Mouse (Mus musculus): ENCODE results near the gene Chrnd. TPM values are rescaled to one million over a fixed set of nuclear protein-coding genes. Genes with fewer than 3 reads are reported as not detected.
A peak's percentile ranks its signal among the peaks of the same experiment; 100 is the strongest.

Gene Chrnd
- polyA plus RNA-seq, 2 experiments, result 6.2 to 12.4 TPM

GRCm38 (mm10) chr1:87172316-87172715, 18.1 kb upstream of the Chrnd start:
- Histone ChIP-seq H3K4me3 (replicated peaks; ENCODE audit: low read length) (no peak overlapping the region), H3K4me1 (ENCODE audit: control insufficient read depth, insufficient read depth, low read length) (peaks cover 13% of the 10 kb centered on the region; the same call in 1 of the 2 replicates), H3K27ac (replicated peaks; ENCODE audit: low read depth, low read length) (no peak overlapping the region), H3K36me3 (ENCODE audit: control insufficient read depth, insufficient read depth, low read length) (no peaks in the 10 kb centered on the region), H3K27me3 (ENCODE audit: control insufficient read depth, insufficient read depth, low read length) (peaks cover 29% of the 10 kb centered on the region), H3K9ac (ENCODE audit: low read depth, low read length, severe bottlenecking) (no peak overlapping the region), H3K9me3 (ENCODE audit: control insufficient read depth, low read length) (no peaks in the 10 kb centered on the region), H3K4me2 (replicated peaks; ENCODE audit: low read depth, low read length, severe bottlenecking) (no peak overlapping the region)
- WGBS, result 33% methylated on average over 9 of the region's 9 CpGs
- ATAC-seq (ENCODE audit: low FRiP score, low read depth) (no peak), DNase-seq (ENCODE audit: low spot score) (no peak)
- TF ChIP-seq POLR2A (IDR thresholded peaks at IDR 0.05; ENCODE audit: borderline replicate concordance, extremely low read depth, insufficient read depth, insufficient read length), result no peak

GRCm38 (mm10) chr1:87174006-87174955, 16.1 kb upstream of the Chrnd start:
- 21% methylated on average over 28 of the region's 28 CpGs for WGBS
- TF ChIP-seq POLR2A (IDR thresholded peaks at IDR 0.05; ENCODE audit: borderline replicate concordance, extremely low read depth, insufficient read depth, insufficient read length), result no peak
- Histone ChIP-seq H3K27me3 (ENCODE audit: control insufficient read depth, insufficient read depth, low read length) (peaks cover 23% of the 10 kb centered on the region), H3K27ac (replicated peaks; ENCODE audit: low read depth, low read length) (no peak overlapping the region), H3K4me1 (ENCODE audit: control insufficient read depth, insufficient read depth, low read length) (peaks cover 13% of the 10 kb centered on the region; the same call in 1 of the 2 replicates), H3K9me3 (ENCODE audit: control insufficient read depth, low read length) (no peaks in the 10 kb centered on the region), H3K4me2 (replicated peaks; ENCODE audit: low read depth, low read length, severe bottlenecking) (peak overlapping the region; percentile 26; the same call in 1 of the 2 replicates), H3K4me3 (replicated peaks; ENCODE audit: low read length) (no peak overlapping the region), H3K36me3 (ENCODE audit: control insufficient read depth, insufficient read depth, low read length) (no peaks in the 10 kb centered on the region), H3K9ac (ENCODE audit: low read depth, low read length, severe bottlenecking) (peak overlapping the region; percentile 7; the same call in 1 of the 2 replicates)
- ATAC-seq (ENCODE audit: low FRiP score, low read depth) (peak; percentile 35; the same call in 1 of the 2 replicates), DNase-seq (ENCODE audit: low spot score) (peak; percentile 66)

- DNase-seq (ENCODE audit: low spot score) (peak; percentile 85), ATAC-seq (ENCODE audit: low FRiP score, low read depth) (peak; percentile 86)
- Histone ChIP-seq H3K9ac (ENCODE audit: low read depth, low read length, severe bottlenecking) (no peak overlapping the region), H3K4me2 (replicated peaks; ENCODE audit: low read depth, low read length, severe bottlenecking) (no peak overlapping the region; the same call in 1 of the 2 replicates), H3K4me1 (ENCODE audit: control insufficient read depth, insufficient read depth, low read length) (peaks cover 9% of the 10 kb centered on the region; the same call in 1 of the 2 replicates), H3K4me3 (replicated peaks; ENCODE audit: low read length) (no peak overlapping the region), H3K36me3 (ENCODE audit: control insufficient read depth, insufficient read depth, low read length) (no peaks in the 10 kb centered on the region), H3K9me3 (ENCODE audit: control insufficient read depth, low read length) (no peaks in the 10 kb centered on the region), H3K27me3 (ENCODE audit: control insufficient read depth, insufficient read depth, low read length) (peaks cover 16% of the 10 kb centered on the region), H3K27ac (replicated peaks; ENCODE audit: low read depth, low read length) (no peak overlapping the region)
- TF ChIP-seq POLR2A (IDR thresholded peaks at IDR 0.05; ENCODE audit: borderline replicate concordance, extremely low read depth, insufficient read depth, insufficient read length), result no peak
- 3% methylated on average over 11 of the region's 11 CpGs for WGBS
These were observed 14.5 kb upstream of the Chrnd start for GRCm38 (mm10) chr1:87175852-87176292.

GRCm38 (mm10) chr1:87180896-87181295, 9.5 kb upstream of the Chrnd start:
- WGBS, result 47% methylated on average over 5 of the region's 5 CpGs
- Histone ChIP-seq H3K9ac (ENCODE audit: low read depth, low read length, severe bottlenecking) (no peak overlapping the region), H3K36me3 (ENCODE audit: control insufficient read depth, insufficient read depth, low read length) (no peaks in the 10 kb centered on the region), H3K4me3 (replicated peaks; ENCODE audit: low read length) (no peak overlapping the region), H3K27me3 (ENCODE audit: control insufficient read depth, insufficient read depth, low read length) (peaks cover 37% of the 10 kb centered on the region), H3K4me2 (replicated peaks; ENCODE audit: low read depth, low read length, severe bottlenecking) (no peak overlapping the region), H3K4me1 (ENCODE audit: control insufficient read depth, insufficient read depth, low read length) (peaks cover 8% of the 10 kb centered on the region; the same call in 1 of the 2 replicates), H3K9me3 (ENCODE audit: control insufficient read depth, low read length) (no peaks in the 10 kb centered on the region), H3K27ac (replicated peaks; ENCODE audit: low read depth, low read length) (no peak overlapping the region)
- no peak for TF ChIP-seq POLR2A (IDR thresholded peaks at IDR 0.05; ENCODE audit: borderline replicate concordance, extremely low read depth, insufficient read depth, insufficient read length)
- ATAC-seq (ENCODE audit: low FRiP score, low read depth), result no peak
- DNase-seq (ENCODE audit: low spot score), result no peak

GRCm38 (mm10) chr1:87183013-87183412, 7.4 kb upstream of the Chrnd start, which contains the start of gene Prss56:
Gene Prss56 (plus strand): TSS chr1:87183313.
- TF ChIP-seq POLR2A (IDR thresholded peaks at IDR 0.05; ENCODE audit: borderline replicate concordance, extremely low read depth, insufficient read depth, insufficient read length), result no peak
- Histone ChIP-seq H3K27me3 (ENCODE audit: control insufficient read depth, insufficient read depth, low read length) (peaks cover 45% of the 10 kb centered on the region), H3K36me3 (ENCODE audit: control insufficient read depth, insufficient read depth, low read length) (no peaks in the 10 kb centered on the region), H3K9me3 (ENCODE audit: control insufficient read depth, low read length) (no peaks in the 10 kb centered on the region), H3K4me1 (ENCODE audit: control insufficient read depth, insufficient read depth, low read length) (0 out of 2 replicates have a peak, but pooled peaks cover 3% of the 10 kb centered on the region), H3K4me2 (replicated peaks; ENCODE audit: low read depth, low read length, severe bottlenecking) (no peak within 1 kb of the TSS), H3K27ac (replicated peaks; ENCODE audit: low read depth, low read length) (no peak within 1 kb of the TSS), H3K9ac (ENCODE audit: low read depth, low read length, severe bottlenecking) (no peak within 1 kb of the TSS), H3K4me3 (replicated peaks; ENCODE audit: low read length) (no peak within 1 kb of the TSS)
- WGBS, result 40% methylated on average over 9 of the region's 9 CpGs
- no peak for DNase-seq (ENCODE audit: low spot score)
- ATAC-seq (ENCODE audit: low FRiP score, low read depth), result no peak
